Mouse (Mus musculus) olfactory bulb, adult 2 months (tissue): Measurements from ENCODE around the gene 4933430I17Rik.

ENCODE experiments used
- CTCF ChIP-seq: fragments of 200-500 bp; IDR thresholded peaks from 2 replicates; pipeline ENCODE4 v1.5.1; 2012; ENCODE audit warnings: low read depth, mild to moderate bottlenecking, low read length, moderate library complexity; ENCODE audit not compliant: insufficient read depth
- POLR2A ChIP-seq: fragments of 200-500 bp; IDR thresholded peaks from 2 replicates; pipeline ENCODE4 v1.6.1; 2012; ENCODE audit warnings: mild to moderate bottlenecking, low read depth, low read length, moderate library complexity; ENCODE audit not compliant: insufficient read depth

DNA sequence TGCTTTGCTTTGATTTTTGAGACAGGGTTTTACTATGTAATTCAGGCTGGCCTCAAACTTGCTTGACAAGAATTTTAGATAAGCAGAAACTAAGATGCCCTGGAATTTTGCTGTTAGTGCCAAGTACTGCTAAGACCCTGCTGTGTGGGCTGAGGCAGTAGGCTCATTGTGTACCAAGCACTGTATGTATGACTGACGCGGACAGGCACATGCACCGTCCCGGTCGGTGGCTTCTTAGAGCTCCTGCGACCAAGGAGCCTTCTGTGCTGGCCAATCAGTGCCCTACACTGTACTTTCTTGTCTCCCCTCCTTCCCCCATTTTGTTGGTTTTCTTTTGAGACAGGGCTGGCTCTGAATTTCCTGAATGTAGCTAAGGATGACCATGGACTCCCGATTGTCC is 10.2 kb upstream of the 4933430I17Rik start:
- no peak for TF ChIP-seq CTCF
- no peak for TF ChIP-seq POLR2A
